Mouse (Mus musculus): ENCODE data around the gene Lss. TPM values are rescaled to one million over a fixed set of nuclear protein-coding genes. Genes with fewer than 3 reads are reported as not detected.

Lss gene
- polyA plus RNA-seq (2012; rRNA removed), result 58.2 and 59.2 TPM in 2 replicates

DNA sequence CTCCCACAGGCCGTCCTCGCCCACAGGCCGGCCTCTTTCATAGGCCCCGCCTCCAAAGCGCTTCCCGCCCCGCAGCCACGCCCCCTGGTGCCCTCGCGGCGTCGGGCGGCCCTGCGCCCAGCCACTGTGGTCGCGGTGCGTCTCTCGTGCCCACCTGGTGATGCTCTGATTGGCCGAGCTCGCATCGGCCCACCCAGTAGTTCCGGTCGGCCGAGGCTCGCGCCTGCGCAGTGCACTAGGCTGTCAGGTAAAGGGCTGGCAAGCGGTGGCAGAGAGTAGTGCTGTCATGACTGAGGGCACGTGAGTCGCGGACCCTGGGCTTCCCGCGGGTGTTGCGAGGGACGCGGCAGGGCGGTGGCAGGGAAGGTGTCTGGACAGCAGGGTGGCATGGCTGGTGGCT is at the start of gene Lss:
Gene Lss, plus strand, starts transcription at position 214 of the 400 bp plus-strand sequence.

DNA sequence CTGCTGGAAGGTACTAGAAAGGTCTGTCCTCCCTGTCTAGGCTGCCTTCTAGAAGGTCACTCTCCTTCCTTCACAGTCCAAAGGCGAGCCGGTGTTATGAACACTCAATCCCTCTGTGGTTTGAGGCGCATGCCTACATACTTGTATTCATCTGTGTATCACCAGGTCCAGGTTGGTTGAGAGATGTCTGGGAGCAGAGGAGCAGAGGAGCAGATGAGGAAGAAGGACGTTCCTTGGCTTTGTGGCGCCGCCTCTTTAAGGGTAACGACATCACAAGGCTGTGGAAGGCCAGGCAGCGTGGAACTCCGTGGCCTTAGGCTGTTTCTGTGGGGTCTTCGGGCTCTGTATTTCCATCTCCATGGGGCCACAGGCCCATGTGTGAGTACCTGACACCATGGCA is 30.6 kb downstream of the Lss start, which contains the start of gene Spatc1l:
Gene Spatc1l, plus strand, starts transcription at position 301 of the 400 bp plus-strand sequence.

DNA sequence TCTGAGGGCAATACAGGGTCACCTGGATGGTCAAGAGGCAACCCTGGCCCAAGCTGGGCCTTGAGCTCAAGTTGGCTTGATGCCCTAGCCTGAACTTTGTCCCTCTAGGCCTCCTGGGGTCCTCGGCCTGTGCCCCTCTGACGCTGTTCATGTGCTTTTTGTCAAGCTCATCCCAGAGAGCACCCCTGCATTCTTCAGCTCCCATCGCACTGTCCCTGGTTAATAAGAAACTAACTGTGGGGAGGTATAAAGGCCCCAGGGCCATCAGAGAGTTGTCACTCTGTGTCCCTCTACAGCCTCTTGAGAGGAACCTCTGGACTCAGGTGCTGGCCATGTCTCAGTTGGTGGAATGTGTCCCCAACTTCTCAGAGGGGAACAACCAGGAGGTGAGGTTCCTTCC is 44.0 kb downstream of the Lss start, which contains the start of gene Ftcd:
Gene Ftcd, plus strand, starts transcription at position 275 of the 400 bp plus-strand sequence.

Other genes with a start within 250 kb of the Lss start
- 48.4 and 50.4 TPM in 2 replicates for gene Dip2a, start 186.3 kb upstream of the Lss start, polyA plus RNA-seq (2012; rRNA removed)
- gene AC141477.1, start 91.1 kb upstream of the Lss start, polyA plus RNA-seq (2012; rRNA removed), result not detected in 2 replicates
- gene Pcnt, start 88.8 kb upstream of the Lss start, polyA plus RNA-seq (2012; rRNA removed), result 18.0 and 18.4 TPM in 2 replicates
- gene 2610028H24Rik, start 82.5 kb upstream of the Lss start, polyA plus RNA-seq (2012; rRNA removed), result 0.04 TPM in 1 of 2 replicates, not detected in the other
- gene Mcm3ap, start 62.7 kb upstream of the Lss start, polyA plus RNA-seq (2012; rRNA removed), result 54.4 and 55.4 TPM in 2 replicates
- 3.0 and 3.1 TPM in 2 replicates for gene Ybey, start 62.5 kb upstream of the Lss start, polyA plus RNA-seq (2012; rRNA removed)
- gene Spatc1l, start 30.7 kb downstream of the Lss start, polyA plus RNA-seq (2012; rRNA removed), result 0.39 and 0.62 TPM in 2 replicates
- gene Ftcd, start 44.1 kb downstream of the Lss start, polyA plus RNA-seq (2012; rRNA removed), result 0.13 TPM in 2 replicates
- 21.6 and 28.9 TPM in 2 replicates for gene Col6a2, start 92.0 kb downstream of the Lss start, polyA plus RNA-seq (2012; rRNA removed)
- 33.2 and 37.1 TPM in 2 replicates for gene Col6a1, start 194.6 kb downstream of the Lss start, polyA plus RNA-seq (2012; rRNA removed)

All from central nervous system, embryonic 18 days (tissue).